Mouse (Mus musculus) olfactory bulb, adult 2 months (tissue): Measurements from ENCODE around the gene Zfp2. TPM values are rescaled to one million over a fixed set of nuclear protein-coding genes. Genes with fewer than 3 reads are reported as not detected.

Experiments used
- H3K27ac ChIP-seq: fragments of 200-500 bp; 2 replicates; pipeline ENCODE4 v1.5.1; 2012; ENCODE audit warnings: low read depth, low read length; ENCODE audit not compliant: insufficient read depth
- H3K4me1 ChIP-seq: fragments of 200-500 bp; 2 replicates; pipeline ENCODE4 v1.6.1; 2012; ENCODE audit warnings: low read length; ENCODE audit not compliant: control insufficient read depth, insufficient read depth
- H3K4me3 ChIP-seq: fragments of 200-500 bp; 2 replicates; pipeline ENCODE4 v1.5.1; 2012; ENCODE audit warnings: mild to moderate bottlenecking, low read depth, low read length, moderate library complexity; ENCODE audit not compliant: insufficient read depth
- CTCF ChIP-seq: fragments of 200-500 bp; IDR thresholded peaks from 2 replicates; pipeline ENCODE4 v1.5.1; 2012; ENCODE audit warnings: low read depth, mild to moderate bottlenecking, low read length, moderate library complexity; ENCODE audit not compliant: insufficient read depth
- POLR2A ChIP-seq: fragments of 200-500 bp; IDR thresholded peaks from 2 replicates; pipeline ENCODE4 v1.6.1; 2012; ENCODE audit warnings: mild to moderate bottlenecking, low read depth, low read length, moderate library complexity; ENCODE audit not compliant: insufficient read depth
- WGBS: fragments of 180-500 bp; shearing (Covaris S2); methylation state at CpG from one replicate; pipeline ENCODE4 v1.1.7; 2018; 5-methylcytosine and 5-hydroxymethylcytosine counted together
- polyA plus RNA-seq: library from polyadenylated mRNA; stranded (reverse); fragments of >200 nt; gene quantifications from 2 replicates; pipeline ENCODE4 v1.2.4, GENCODE M21; 2012; ENCODE audit warnings: low replicate concordance; ENCODE audit not compliant: missing spikeins, insufficient read depth, insufficient read length

The Zfp2 gene
- polyA plus RNA-seq, 1 experiment, result not detected

DNA sequence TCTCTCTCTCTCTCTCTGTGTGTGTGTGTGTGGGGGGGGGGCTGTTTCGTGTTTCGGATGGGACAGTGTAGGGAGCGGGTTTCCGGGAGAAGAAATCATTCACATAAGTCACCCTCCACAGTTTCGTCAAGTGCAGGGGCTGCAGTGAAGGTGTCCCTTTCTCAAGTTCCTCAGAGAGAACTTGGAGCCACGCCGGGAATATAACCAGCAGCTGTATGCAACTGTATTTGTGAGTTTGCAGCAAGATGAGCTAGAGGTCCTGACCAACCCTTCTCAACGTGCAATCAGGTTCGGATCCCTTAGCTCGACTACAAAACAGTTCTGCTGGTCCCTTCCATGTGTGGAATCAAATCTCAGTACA is 29.1 kb downstream of the Zfp2 start:
- 5% methylated on average over 10 of the region's 10 CpGs for WGBS

DNA sequence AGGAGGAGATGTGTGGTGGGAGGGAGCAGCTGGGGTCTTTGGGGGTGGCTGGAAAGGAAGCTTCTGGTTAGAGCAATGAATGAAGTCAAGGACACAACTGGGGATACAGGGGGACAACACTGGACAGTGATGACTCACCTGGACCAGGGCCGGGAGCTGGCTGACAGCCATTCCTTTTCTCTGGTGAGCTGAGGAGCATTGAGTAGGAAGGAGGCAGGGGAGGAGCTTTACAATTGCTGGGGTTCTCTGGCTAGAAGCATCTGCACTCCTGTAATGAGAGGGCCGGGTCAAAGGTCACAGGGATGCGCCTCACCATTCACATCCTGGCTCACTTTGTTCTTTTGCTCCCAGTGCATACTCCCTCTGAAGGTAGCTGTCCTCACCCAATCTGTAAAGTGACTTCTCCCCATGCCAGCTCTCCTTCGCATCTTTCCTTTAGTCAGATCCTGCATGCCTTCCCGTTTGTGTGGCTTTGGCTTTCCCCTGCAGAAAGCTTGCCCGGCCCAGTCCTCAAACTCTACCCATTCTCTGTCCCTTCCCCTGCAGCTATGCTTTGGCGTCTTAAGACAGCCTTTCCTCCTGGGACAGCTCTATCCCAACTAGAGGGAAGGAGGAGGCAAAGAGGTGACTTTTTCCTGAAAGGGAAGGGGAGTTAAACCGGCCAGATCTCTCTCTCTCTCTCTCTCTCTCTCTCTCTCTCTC is 29.6 kb downstream of the Zfp2 start:
- TF ChIP-seq POLR2A (no peak), CTCF (no peak)
- 42% methylated on average over 8 of the region's 8 CpGs for WGBS
- peak overlapping the region; percentile 71 for H3K4me3 ChIP-seq
- no peak overlapping the region for H3K27ac ChIP-seq
- peaks cover 9% of the 10 kb centered on the region for H3K4me1 ChIP-seq

More for the DNA sequence above, 29.1 kb downstream of the Zfp2 start:
- Histone ChIP-seq H3K4me3 (peak overlapping the region; percentile 71), H3K27ac (peak overlapping the region; percentile 37), H3K4me1 (peaks cover 9% of the 10 kb centered on the region)
- TF ChIP-seq POLR2A (no peak), CTCF (no peak)

DNA sequence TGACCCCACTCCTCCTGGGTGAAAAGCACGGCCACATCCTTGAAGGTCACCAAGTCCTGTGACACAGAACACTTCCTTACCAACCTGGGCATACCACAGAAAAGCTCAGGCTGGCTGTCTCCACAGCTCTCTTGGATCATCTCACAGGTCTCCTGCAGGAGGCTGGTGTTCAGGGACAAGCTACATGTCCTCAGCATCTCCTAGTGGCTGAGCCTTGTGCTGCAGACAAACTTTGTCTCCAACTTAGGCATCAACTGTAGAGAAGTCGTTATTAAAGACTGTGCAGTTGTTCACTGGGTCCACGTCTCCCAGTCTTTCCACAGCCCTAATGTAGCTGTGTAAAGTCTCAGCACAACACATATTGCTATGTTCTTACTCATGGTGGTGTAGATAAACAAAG is 32.2 kb downstream of the Zfp2 start:
- 79% methylated on average over 3 of the region's 3 CpGs for WGBS
- no peak overlapping the region for H3K4me3 ChIP-seq
- peaks cover 9% of the 10 kb centered on the region for H3K4me1 ChIP-seq
- no peak overlapping the region for H3K27ac ChIP-seq
- TF ChIP-seq POLR2A (no peak), CTCF (no peak)

DNA sequence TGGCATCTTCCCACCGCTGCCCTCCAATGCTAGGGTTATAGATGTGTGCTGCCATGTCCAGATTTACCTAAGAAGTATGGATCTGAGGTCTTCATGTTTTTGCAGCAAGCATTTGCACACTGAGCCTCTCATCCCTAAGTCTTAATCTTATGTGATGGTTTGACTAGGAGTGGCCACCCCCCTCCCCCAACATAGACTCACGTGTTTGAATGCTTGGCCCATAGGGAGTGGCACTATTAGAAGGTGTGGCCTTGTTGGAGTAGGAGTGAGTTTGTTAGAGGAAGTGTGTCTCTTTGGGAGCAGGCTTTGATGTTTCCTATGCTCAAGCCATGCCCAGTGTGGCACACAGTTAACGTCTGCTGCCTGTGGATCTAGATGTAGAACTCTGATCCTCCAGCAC is 37.3 kb downstream of the Zfp2 start:
- H3K27ac ChIP-seq, result no peak overlapping the region
- TF ChIP-seq POLR2A, result no peak
- no peak for TF ChIP-seq CTCF
- 95% methylated on average over 3 of the region's 3 CpGs for WGBS
- H3K4me3 ChIP-seq, result no peak overlapping the region
- H3K4me1 ChIP-seq, result no peaks in the 10 kb centered on the region

DNA sequence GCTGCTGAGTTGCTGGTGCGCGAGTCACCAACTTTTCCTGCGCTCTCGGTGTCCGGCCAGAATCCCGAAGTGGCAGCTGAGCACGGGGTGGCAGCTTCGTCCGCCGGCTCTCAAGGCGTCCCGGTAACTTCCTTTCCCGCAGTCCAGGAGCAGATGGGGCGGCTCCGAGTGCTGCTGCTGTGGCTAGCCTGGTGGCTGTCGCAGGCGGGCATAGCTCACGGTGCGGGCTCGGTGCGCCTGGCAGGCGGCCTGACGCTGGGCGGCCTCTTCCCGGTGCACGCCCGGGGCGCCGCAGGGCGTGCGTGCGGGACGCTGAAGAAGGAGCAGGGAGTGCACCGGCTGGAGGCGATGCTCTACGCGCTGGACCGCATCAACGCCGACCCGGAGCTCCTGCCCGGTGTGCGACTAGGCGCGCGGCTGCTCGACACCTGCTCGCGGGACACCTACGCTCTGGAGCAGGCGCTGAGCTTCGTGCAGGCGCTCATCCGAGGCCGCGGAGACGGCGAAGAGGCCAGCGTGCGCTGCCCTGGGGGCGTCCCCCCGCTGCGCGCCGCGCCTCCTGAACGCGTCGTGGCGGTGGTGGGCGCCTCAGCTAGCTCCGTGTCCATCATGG is 64.9 kb downstream of the Zfp2 start:
- WGBS, result under 1% methylated on average over 72 of the region's 72 CpGs
- peak overlapping the region; percentile 43 for H3K4me3 ChIP-seq
- TF ChIP-seq CTCF (no peak), POLR2A (no peak)
- H3K27ac ChIP-seq, result no peak overlapping the region
- peaks cover 11% of the 10 kb centered on the region for H3K4me1 ChIP-seq

DNA sequence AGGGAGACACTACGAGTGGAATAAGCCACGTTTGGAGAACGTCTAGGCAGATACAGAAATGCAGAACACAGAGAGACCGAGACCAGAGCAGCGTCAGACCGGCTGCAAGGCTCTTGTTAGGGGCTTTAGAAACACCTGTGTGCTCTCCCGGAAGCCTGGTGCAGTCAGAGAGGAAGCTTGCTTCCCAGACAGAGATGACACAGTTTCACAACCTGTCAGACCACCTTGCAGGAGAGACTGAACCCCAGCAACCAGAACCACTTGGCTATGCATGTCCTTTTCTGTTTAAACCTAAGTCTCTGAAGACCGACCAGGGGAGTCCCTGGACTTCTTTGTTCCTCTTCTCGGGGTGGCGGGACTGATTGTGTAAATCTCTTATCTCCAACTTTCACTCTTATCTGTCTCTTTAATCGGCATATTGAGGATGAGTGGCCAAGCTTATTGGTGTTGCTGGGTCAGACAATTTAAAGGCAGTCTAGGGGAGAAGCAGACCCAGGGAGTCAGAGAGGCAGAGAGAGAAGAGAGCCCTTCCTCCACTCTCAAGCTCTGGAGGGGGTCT is 65.7 kb downstream of the Zfp2 start, which contains the start of gene Grm6:
TSS of gene Grm6 (plus strand) at position 509 of the 559 bp plus-strand sequence.
- TF ChIP-seq CTCF (no peak), POLR2A (no peak)
- H3K27ac ChIP-seq, result no peak within 1 kb of the TSS
- peak within 1 kb of the TSS; percentile 43 for H3K4me3 ChIP-seq
- 3% methylated on average over 11 of the region's 11 CpGs for WGBS
- peaks cover 11% of the 10 kb centered on the region for H3K4me1 ChIP-seq

DNA sequence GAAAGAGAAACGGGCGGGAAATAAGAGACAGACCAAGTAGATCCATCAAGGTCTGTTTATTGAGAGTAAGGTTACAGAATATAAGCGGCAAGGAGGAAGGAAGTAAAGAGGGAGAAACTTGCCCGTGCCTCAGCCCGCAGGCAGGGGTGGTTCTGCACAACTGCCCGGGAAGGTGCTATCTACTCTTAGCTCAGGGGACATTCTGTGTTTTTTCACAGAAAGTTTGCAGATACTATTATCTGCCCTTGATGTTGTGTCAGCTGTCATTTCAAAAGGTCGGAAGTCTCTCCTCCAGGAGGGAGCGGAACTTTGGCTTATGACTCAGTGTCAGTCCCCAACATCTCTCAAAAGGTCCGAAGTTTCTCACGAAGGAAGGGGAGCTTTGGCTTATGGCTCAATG is 66.7 kb downstream of the Zfp2 start:
- no peak overlapping the region for H3K4me3 ChIP-seq
- 13% methylated on average over 10 of the region's 10 CpGs for WGBS
- TF ChIP-seq POLR2A (no peak), CTCF (no peak)
- H3K4me1 ChIP-seq, result peaks cover 11% of the 10 kb centered on the region
- H3K27ac ChIP-seq, result no peak overlapping the region

Other genes starting within 250 kb of the Zfp2 start
- gene Zfp354c, start 88.4 kb downstream of the Zfp2 start, polyA plus RNA-seq, result not detected in 2 replicates
- not detected in 2 replicates for gene Zfp879, start 74.6 kb downstream of the Zfp2 start, polyA plus RNA-seq
- gene Grm6, start 65.5 kb downstream of the Zfp2 start, polyA plus RNA-seq, result not detected in 2 replicates
- not detected in 2 replicates for gene Zfp454, start 28.5 kb downstream of the Zfp2 start, polyA plus RNA-seq
- gene Zfp354b, start 15.5 kb upstream of the Zfp2 start, polyA plus RNA-seq, result not detected in 2 replicates
- gene 4933414I15Rik, start 27.6 kb upstream of the Zfp2 start, polyA plus RNA-seq, result not detected in 2 replicates
- not detected in 2 replicates for gene Prop1, start 37.6 kb upstream of the Zfp2 start, polyA plus RNA-seq
- not detected in 2 replicates for gene Olfr1378, start 50.4 kb upstream of the Zfp2 start, polyA plus RNA-seq
- not detected in 2 replicates for gene Olfr1377, start 65.8 kb upstream of the Zfp2 start, polyA plus RNA-seq
- not detected in 2 replicates for gene Olfr51, start 87.4 kb upstream of the Zfp2 start, polyA plus RNA-seq
- not detected in 2 replicates for gene Olfr54, start 98.1 kb upstream of the Zfp2 start, polyA plus RNA-seq
- not detected in 2 replicates for gene Olfr1375, start 131.9 kb upstream of the Zfp2 start, polyA plus RNA-seq
- gene Zfp354a, start 143.1 kb upstream of the Zfp2 start, polyA plus RNA-seq, result not detected in 2 replicates